Mouse (Mus musculus) liver, embryonic 14.5 days (tissue): ENCODE measurements around the gene Olfr70.
A peak's percentile ranks its signal among the peaks of the same experiment; 100 is the strongest.

ENCODE experiments used
- CTCF ChIP-seq: IDR thresholded peaks from 2 replicates; pipeline ENCODE4 v1.5.1; 2016; ENCODE audit warnings: antibody characterized with exemption, low read depth, control low read depth
- EP300 ChIP-seq: IDR thresholded peaks from 2 replicates; pipeline ENCODE4 v1.6.1; 2016; ENCODE audit warnings: antibody characterized with exemption, low read depth

GRCm38 (mm10) chr4:43703439-43703838 is 2.8 kb upstream of the Olfr70 start:
- TF ChIP-seq CTCF (peak; percentile 72), EP300 (no peak)
